Mouse (Mus musculus) layer of hippocampus, adult 18-20 months (tissue): ENCODE measurements at regions not wholly inside any gene's neighbourhood (a gene's known extent, or its start where the extent isn't known, plus 50 kb on each side); places are given as distances from the start of the nearest gene placed in this dataset.

Source experiments
- DNase-seq, 2 experiments: peaks; one replicate each; pipeline ENCODE4 v3.0.0; 2022; ENCODE audit warnings: low spot score in 2 of 2

GRCm38 (mm10) chr6:15865271-15865670 is 144.8 kb downstream of the Mdfic start:
- DNase-seq, result no peak

DNA sequence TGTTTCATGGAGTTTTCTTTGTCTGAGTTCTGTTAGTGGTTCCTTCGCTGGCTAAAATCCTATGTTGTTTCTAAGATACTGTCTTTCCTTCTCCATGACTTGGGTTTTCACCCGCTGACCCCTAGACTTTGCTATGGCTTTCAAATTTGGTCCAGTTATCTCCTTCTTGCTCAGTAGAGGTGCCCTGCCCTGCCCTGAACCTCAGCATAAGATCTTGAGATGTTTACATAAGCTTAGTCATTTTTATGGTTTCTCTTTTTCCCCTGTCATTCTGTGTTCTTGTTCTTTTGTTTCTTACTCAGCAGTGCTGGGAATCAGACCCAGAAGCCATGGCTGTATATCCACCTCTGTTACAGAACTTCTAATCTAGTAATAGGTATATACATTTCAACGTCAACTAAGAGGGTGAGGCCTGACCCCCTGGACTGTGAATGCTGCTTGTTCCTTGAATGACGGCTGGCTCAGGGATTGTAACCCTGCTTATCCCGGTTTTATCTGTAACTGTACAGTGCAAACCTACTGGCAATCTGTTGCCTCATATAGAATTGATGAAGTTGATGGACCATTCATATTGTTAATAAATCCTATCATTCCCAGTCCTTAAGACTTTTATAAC is 161.9 kb downstream of the Mdfic start:
- DNase-seq, result no peak

- no peak for DNase-seq
These were observed 172.6 kb downstream of the Mdfic start for GRCm38 (mm10) chr6:15893066-15893465.

GRCm38 (mm10) chr6:15900495-15900894 is 180.0 kb downstream of the Mdfic start:
- no peak for DNase-seq

- no peak for DNase-seq
These were observed 182.3 kb downstream of the Mdfic start for GRCm38 (mm10) chr6:15902665-15903274.

DNA sequence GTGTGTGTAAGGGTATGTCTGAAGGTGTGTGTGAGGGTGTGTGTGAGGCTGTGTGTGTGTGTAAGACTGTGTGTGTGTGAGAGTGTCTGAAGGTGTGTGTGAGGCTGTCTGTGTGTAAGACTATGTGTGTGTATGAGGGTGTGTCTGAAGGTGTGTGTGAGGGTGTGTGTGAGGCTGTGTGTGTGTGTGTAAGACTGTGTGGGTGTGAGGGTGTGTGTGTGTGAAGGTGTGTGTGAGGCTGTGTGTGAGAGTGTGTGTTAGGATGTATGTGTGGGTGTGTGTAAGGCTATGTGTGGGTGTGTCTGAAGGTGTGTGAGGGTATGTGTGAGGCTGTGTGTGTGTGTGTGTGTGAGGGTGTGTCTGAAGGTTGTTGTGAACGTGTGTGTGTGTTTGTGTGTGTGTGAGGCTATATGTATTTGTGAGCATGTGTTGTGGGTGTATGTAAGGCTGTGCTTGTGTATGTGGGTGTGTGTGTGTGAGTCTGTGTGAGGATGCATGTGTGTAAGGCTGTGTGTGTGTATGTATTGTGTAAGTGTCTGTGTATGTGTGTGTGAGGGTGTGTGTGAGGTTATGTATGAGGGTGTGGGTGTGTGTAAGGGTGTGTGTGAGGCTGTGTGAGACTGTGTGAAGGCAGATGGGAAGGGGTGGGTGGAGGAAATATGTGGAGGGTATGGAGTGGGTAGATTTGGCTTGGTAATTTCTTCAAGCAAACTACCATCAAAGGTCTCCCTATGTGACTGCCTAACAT is 190.1 kb downstream of the Mdfic start:
- DNase-seq, result peak in 1 of 2 experiments; percentile 12

GRCm38 (mm10) chr6:15929650-15930049 is 209.2 kb downstream of the Mdfic start:
- no peak for DNase-seq

DNA sequence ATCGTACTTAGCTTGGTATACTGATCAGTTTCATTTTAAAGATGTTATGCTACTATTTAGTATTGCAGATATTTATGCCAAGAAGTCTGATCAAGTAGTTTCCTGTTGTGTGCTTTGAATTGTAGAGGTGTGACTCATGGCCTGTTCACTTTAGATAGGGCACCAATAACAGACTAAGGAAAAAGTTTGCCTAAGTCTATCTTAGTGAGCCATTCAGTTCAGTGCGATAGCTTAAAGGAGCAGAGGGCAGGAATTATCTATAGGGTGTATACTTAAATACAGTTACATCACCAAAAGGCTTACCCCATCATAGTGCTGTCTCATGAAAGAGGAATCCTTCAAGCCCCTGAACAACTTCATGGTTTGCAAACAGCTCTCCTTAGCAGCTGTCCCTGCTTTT is 229.8 kb downstream of the Mdfic start:
- no peak for DNase-seq

GRCm38 (mm10) chr6:15987334-15987733 is 266.9 kb downstream of the Mdfic start:
- peak in 1 of 2 experiments; percentile 1 for DNase-seq
